Mouse (Mus musculus): ENCODE data around the gene Mrps35.

Mrps35 gene

DNA sequence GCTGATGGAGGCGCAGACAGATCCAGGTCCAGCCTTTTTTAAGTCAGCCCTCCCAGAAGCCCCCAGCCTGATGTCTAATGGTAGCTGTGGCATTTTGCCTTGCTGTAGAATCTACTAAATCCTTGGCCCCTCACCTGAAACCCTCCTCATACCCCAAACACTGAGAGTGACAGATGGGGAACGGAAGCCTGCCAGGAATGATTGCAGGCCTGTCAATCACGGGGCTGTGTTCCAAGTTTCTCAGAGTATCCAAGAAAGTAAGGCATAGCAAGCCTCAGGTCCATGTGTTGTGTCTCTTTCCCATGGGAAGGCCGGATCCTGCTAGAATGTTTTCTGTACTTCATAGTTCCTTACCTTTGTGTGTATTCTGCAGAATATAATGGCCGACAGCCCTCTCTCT, 47.6 kb downstream of the Mrps35 start:
- no peak for DNase-seq

DNA sequence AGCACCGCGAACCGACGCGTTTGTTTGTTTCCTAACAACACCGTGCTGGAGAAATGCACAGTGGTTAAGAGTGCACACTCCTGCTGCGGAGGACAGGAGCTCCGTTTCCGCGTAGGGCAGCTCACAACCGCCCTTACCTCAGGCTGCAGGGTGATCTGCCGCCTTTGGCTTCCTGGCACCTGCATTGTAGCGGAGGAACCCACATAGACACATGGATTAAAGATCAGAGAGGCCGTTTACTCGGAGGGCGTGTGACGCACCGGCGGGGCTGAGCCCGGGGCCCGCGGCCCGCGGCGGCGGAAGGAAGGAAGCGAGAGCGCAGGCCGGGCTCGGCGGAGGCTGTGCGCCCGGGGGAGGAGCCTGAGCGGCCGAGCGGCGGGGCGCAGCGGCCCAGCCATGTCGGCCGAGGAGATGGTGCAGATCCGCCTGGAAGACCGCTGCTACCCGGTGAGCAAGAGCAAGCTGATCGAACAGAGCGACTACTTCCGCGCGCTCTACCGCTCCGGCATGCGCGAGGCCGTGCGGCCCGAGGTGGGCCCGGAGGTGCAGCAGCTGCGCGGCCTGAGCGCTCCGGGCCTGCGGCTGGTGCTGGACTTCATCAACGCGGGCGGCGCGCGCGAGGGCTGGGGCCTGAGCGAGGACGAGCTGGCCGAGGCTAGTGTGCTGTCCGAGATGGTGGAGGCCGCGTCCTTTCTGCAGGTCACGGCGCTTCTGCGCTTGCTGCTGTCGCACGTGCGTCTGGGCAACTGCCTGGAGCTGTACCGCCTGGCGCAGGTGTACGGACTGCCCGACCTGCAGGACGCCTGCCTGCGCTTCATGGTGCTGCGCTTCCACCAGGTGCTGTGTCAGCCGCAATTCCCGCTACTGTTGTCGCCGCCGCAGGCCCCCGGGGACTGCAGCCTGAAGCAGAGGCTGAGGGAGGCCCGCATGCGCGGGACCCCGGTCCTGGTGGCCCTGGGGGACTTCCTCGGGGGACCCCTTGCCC, 48.9 kb downstream of the Mrps35 start, which contains the start of gene Klhl42:
Klhl42 (plus strand) TSS at position 244 of the 985 bp plus-strand sequence.
- DNase-seq, result peak; percentile 68

DNA sequence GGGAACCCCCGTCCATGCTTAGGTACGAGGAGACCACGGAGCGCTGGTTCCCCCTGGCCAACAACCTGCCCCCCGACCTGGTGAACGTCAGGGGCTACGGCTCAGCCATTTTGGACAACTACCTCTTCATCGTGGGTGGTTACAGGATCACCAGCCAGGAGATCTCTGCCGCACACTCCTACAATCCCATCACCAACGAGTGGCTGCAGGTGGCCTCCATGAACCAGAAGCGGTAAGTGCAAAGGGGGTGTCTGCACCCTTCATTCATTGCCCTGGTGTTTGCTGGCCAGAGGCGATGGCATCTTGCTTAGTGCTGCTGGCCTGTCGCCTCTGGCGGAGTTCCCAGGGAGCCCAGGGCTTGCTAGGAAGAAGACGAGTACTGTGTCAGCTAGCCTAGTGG, 49.6 kb downstream of the Mrps35 start:
- peak; percentile 53 for DNase-seq

- no peak for DNase-seq
Measured at GRCm38 (mm10) chr6:147094771-147095170, 52.2 kb downstream of the Mrps35 start.

- no peak for DNase-seq
Measured at GRCm38 (mm10) chr6:147096109-147096508, 53.5 kb downstream of the Mrps35 start.

- DNase-seq, result no peak
Measured at GRCm38 (mm10) chr6:147096934-147097333, 54.4 kb downstream of the Mrps35 start.

DNA sequence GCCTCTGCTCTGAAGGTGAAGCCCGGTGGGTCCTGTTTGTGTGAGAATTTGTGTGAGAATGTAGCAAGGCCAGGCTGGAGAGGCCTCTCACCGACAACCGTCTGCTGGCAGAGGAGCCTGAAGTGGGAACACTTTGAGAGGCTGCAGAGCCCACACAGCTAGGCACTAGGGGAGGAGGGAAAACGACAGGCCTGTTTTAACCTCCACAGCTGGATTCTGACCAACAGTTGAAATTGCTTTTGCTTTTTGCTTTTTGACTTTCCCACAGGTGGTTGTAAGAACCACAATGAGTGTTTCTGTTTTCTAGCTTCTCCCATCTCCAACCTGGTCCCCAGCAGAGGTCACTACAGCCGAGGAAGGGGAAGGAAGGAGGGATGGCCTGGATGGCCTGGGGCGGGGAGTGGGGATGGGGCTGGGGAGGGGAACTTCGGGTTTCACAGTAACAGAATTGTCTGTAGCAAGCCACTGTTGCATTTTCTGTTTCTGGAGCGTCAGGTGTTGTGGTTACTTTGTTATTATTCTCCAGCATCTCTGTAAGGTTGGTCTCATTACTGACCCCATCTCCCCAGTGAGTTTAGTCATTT, 54.9 kb downstream of the Mrps35 start:
- DNase-seq, result no peak

DNA sequence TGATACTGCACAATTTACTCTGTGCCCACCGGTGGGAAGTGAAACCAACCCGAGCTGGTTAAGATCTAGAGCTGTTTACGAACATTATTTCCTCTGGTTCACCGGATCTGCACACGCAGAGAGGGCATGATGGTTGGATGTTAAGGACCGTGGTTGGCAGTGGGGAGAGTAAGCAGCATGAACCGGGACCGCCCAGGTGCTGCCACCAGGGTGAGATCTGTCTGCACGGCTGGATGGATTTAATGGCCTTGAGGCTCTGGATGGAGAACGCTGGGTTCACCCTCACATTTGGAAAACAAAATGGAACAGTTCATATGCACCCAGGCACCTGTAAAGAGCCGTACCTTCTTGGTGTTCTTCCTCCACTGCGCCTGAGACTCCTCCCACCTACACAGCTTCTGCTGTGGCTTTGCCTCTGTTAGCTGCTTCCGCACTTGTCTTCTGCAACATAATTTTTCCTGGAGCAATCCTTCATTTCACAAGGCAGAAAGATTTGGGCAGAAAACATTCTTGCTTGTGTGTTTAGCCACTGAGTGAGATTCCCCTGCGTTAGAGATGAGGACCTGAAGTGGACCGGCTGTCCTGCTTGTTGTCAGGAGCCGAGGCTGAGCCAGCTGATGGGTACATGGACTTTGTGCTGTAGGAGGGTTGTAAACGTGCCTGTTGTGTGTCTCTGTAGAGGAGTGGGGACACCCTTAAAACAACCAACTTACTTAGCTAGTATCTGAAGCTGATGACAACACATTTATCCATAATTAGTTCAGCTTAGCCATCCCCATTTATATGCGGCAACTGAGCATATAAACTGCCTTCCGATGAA, 57.1 kb downstream of the Mrps35 start:
- DNase-seq, result no peak

DNA sequence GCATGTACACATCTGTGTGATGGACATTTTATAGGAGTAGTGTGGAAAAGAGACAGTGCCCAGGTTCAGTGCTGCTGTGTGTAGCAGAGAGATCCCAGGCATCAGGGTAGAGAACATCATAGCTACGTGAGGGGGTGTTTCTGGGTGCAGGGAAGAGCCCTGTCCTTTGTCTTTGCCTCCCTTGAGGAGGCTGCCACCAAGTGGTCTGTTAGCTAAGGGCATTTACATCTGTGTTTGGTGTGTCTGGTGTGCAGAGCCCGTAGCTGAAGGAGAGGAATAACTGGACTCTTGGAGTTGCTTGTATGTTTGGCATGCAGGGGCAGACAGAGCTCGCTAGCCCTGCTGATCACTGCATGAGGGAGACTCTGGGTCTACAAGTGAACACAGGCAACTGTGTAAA, 59.7 kb downstream of the Mrps35 start:
- DNase-seq, result no peak

DNA sequence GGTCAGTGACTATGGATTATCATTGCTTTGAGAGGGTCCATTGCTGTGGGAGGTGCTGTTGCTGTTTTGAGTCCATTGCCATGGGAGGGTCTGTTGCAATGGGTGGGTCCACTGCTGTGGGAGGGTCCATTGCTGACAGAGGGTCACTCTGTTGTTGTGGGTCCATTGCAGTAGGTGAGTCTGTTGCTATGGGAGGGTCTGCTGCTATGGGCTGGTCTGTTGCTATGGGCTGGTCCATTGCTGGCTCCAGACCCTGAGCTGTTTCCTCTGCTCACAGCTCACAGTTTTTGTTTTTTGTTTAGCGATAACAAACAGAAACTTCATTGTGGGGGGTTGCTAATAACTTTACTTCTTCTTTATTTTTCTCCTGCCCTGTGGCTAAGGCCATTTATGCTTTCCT, 63.0 kb downstream of the Mrps35 start:
- no peak for DNase-seq

GRCm38 (mm10) chr6:147106716-147107115, 64.2 kb downstream of the Mrps35 start:
- no peak for DNase-seq

DNA sequence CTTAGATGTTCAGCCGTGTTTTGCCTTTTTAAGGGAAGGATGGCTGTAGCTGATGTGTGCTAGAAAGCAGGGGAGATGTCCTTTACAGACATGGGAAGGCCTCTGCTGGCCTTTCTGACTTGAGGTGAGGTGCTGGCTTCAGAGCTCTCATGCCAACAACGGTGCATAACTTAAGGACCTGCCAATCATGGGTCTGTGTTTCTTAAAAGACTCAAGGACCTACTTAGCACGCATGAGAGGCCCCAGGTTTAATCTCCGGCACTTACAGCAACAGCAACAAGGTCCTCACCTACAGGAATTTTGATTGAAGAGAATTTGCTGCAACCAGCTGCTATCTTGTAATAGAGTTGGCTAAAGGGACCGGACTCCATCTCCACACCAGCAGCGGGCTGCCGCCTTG, 66.7 kb downstream of the Mrps35 start:
- DNase-seq, result no peak

- peak; percentile 92 for DNase-seq
Measured at GRCm38 (mm10) chr6:147116579-147116978, 74.0 kb downstream of the Mrps35 start.

DNA sequence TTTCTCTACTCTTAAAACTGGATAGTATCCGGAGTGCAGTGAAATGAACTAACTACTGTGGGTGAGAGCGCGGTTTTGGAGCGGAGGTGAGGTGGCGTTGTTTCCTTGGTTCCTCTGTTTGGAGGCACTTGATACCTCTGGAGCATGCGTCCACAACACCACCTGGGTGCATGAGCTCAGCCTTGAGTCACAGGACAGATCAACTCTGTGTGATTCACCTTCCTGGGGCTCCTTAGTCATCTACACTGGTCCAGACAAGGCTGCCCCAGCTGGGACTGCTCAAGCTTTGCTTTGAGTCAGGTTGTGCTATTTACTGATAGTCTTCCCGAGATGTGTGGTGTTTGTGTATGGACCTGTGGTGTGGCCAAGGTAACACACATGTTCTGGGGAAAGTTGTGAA, 75.2 kb downstream of the Mrps35 start:
- no peak for DNase-seq

GRCm38 (mm10) chr6:147118190-147118589, 75.6 kb downstream of the Mrps35 start:
- no peak for DNase-seq

DNA sequence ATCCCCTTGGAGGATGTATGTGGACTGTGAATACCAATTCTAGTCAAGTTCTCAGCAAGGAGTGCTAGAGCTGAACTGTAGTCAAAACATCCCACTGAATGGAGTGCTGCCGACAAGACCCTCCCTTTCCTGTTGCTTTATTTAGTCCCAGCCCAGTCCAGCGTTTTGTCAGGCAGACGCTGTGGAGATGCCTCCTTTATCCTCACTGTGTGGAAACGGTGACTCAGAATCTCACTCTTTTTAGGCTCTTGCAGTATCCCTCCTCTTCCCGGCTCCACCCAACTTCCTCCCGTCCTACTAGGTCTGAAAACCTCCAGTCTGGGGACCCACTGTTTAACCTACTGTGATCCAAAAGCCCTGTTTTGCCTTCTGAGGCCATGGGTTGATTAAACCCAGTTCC, 78.8 kb downstream of the Mrps35 start:
- DNase-seq, result no peak
